Mouse (Mus musculus) retina, postnatal 1 day (tissue): Measurements from ENCODE around the gene Ccdc85b.

Experiments used
- DNase-seq: peaks from one replicate; pipeline ENCODE4 v3.0.0-alpha.2; 2012

Gene Ccdc85b

GRCm38 (mm10) chr19:5423561-5423960 lies 34.1 kb downstream of the Ccdc85b start:
- no peak for DNase-seq

GRCm38 (mm10) chr19:5422895-5423443 lies 34.7 kb downstream of the Ccdc85b start:
- no peak for DNase-seq

GRCm38 (mm10) chr19:5422267-5422666 lies 35.4 kb downstream of the Ccdc85b start:
- DNase-seq = no peak

- no peak for DNase-seq
Measured at GRCm38 (mm10) chr19:5421784-5422183, 35.9 kb downstream of the Ccdc85b start.

- DNase-seq = no peak
Measured at GRCm38 (mm10) chr19:5420579-5420978, 37.1 kb downstream of the Ccdc85b start.

GRCm38 (mm10) chr19:5419630-5420029 lies 38.1 kb downstream of the Ccdc85b start:
- no peak for DNase-seq

- no peak for DNase-seq
Measured at GRCm38 (mm10) chr19:5418750-5419466, 38.8 kb downstream of the Ccdc85b start.

GRCm38 (mm10) chr19:5414534-5414957 lies 43.1 kb downstream of the Ccdc85b start:
- no peak for DNase-seq

- no peak for DNase-seq
Measured at GRCm38 (mm10) chr19:5413840-5414239, 43.9 kb downstream of the Ccdc85b start.

GRCm38 (mm10) chr19:5411961-5412360 lies 45.7 kb downstream of the Ccdc85b start:
- no peak for DNase-seq

- DNase-seq = no peak
Measured at GRCm38 (mm10) chr19:5410641-5411040, 47.1 kb downstream of the Ccdc85b start.

- DNase-seq = no peak
Measured at GRCm38 (mm10) chr19:5409068-5409467, 48.6 kb downstream of the Ccdc85b start.

GRCm38 (mm10) chr19:5408057-5409001 lies 49.4 kb downstream of the Ccdc85b start:
- no peak for DNase-seq

GRCm38 (mm10) chr19:5407133-5407532 lies 50.6 kb downstream of the Ccdc85b start:
- DNase-seq = peak; percentile 82

- DNase-seq = peak; percentile 81
Measured at GRCm38 (mm10) chr19:5406531-5407126, 51.1 kb downstream of the Ccdc85b start.

- DNase-seq = peak; percentile 32
Measured at GRCm38 (mm10) chr19:5405924-5406323, 51.8 kb downstream of the Ccdc85b start.
